Mouse (Mus musculus): ENCODE measurements at regions not wholly inside any gene's neighbourhood (a gene's known extent, or its start where the extent isn't known, plus 50 kb on each side); places are given as distances from the start of the nearest gene placed in this dataset.

- no peak for DNase-seq
These were observed 299.5 kb downstream of the Tmem182 start for GRCm38 (mm10) chr1:41104869-41105268.

- no peak for DNase-seq
These were observed 316.3 kb downstream of the Tmem182 start for GRCm38 (mm10) chr1:41121636-41122175.

- no peak for DNase-seq
These were observed 326.0 kb downstream of the Tmem182 start for GRCm38 (mm10) chr1:41131410-41131809.

GRCm38 (mm10) chr1:41133143-41133542 is 327.7 kb downstream of the Tmem182 start:
- DNase-seq: no peak

- no peak for DNase-seq
These were observed 328.5 kb downstream of the Tmem182 start for GRCm38 (mm10) chr1:41133946-41134345.

- DNase-seq: no peak
These were observed 334.3 kb downstream of the Tmem182 start for GRCm38 (mm10) chr1:41139725-41140124.

GRCm38 (mm10) chr1:41140542-41140941 is 335.1 kb downstream of the Tmem182 start:
- DNase-seq: no peak

- no peak for DNase-seq
These were observed 336.6 kb downstream of the Tmem182 start for GRCm38 (mm10) chr1:41141992-41142391.

GRCm38 (mm10) chr1:41152516-41152915 is 347.1 kb downstream of the Tmem182 start:
- no peak for DNase-seq

GRCm38 (mm10) chr1:41153174-41153999 is 348.0 kb downstream of the Tmem182 start:
- DNase-seq: no peak

- DNase-seq: no peak
These were observed 348.8 kb downstream of the Tmem182 start for GRCm38 (mm10) chr1:41154198-41154597.

- DNase-seq: no peak
These were observed 351.5 kb downstream of the Tmem182 start for GRCm38 (mm10) chr1:41156946-41157345.

GRCm38 (mm10) chr1:41157651-41158513 is 352.5 kb downstream of the Tmem182 start:
- peak; percentile 11 to 37 for DNase-seq

GRCm38 (mm10) chr1:41165878-41166786 is 360.7 kb downstream of the Tmem182 start:
- no peak for DNase-seq

GRCm38 (mm10) chr1:41166787-41167420 is 361.5 kb downstream of the Tmem182 start:
- DNase-seq: no peak

GRCm38 (mm10) chr1:41186991-41187390 is 381.6 kb downstream of the Tmem182 start:
- no peak for DNase-seq

- no peak for DNase-seq
These were observed 407.5 kb downstream of the Tmem182 start for GRCm38 (mm10) chr1:41212876-41213275.

GRCm38 (mm10) chr1:41225851-41226250 is 420.4 kb downstream of the Tmem182 start:
- no peak for DNase-seq

- no peak for DNase-seq
These were observed 429.9 kb downstream of the Tmem182 start for GRCm38 (mm10) chr1:41235335-41235734.

GRCm38 (mm10) chr1:41243000-41243399 is 437.6 kb downstream of the Tmem182 start:
- no peak for DNase-seq

GRCm38 (mm10) chr1:41244627-41245026 is 439.2 kb downstream of the Tmem182 start:
- peak; percentile 7 for DNase-seq

GRCm38 (mm10) chr1:41264214-41264613 is 458.8 kb downstream of the Tmem182 start:
- no peak for DNase-seq
